Mouse (Mus musculus) urinary bladder, postnatal 14 days (tissue): ENCODE results near the gene Rpa3.

Experiments
- DNase-seq: peaks from one replicate; pipeline ENCODE4 v3.0.0; 2021; ENCODE audit warnings: low spot score

Gene Rpa3

GRCm38 (mm10) chr6:8209047-8209865, 49.7 kb downstream of the Rpa3 start, which contains the start of gene Mios:
TSS of gene Mios (plus strand) at chr6:8209222.
- peak; percentile 86 for DNase-seq
